Mouse (Mus musculus) heart, embryonic 10.5 days (tissue): ENCODE measurements around the gene Cacnb1. TPM values are rescaled to one million over a fixed set of nuclear protein-coding genes. Genes with fewer than 3 reads are reported as not detected.

Experiments used
- DNase-seq: peaks from one replicate; pipeline ENCODE4 v3.0.0-alpha.2; 2017; ENCODE audit warnings: low spot score
- H3K27ac ChIP-seq: fragments of 300-500 bp; sonication (generic); 2 replicates; pipeline ENCODE4 v1.5.1; 2016; ENCODE audit warnings: mild to moderate bottlenecking
- H3K27me3 ChIP-seq: fragments of 300-500 bp; sonication (generic); 2 replicates; pipeline ENCODE4 v1.6.1; 2016; ENCODE audit warnings: mild to moderate bottlenecking; ENCODE audit not compliant: poor library complexity, insufficient read depth, severe bottlenecking
- H3K36me3 ChIP-seq: fragments of 300-500 bp; sonication (generic); 2 replicates; pipeline ENCODE4 v1.6.1; 2016; ENCODE audit warnings: mild to moderate bottlenecking, moderate library complexity
- H3K4me1 ChIP-seq: fragments of 300-500 bp; sonication (generic); 2 replicates; pipeline ENCODE4 v1.6.1; 2016; ENCODE audit warnings: mild to moderate bottlenecking
- H3K4me3 ChIP-seq: fragments of 300-500 bp; sonication (generic); 2 replicates; pipeline ENCODE4 v1.5.1; 2016; ENCODE audit warnings: mild to moderate bottlenecking, moderate library complexity
- H3K9me3 ChIP-seq: fragments of 300-500 bp; sonication (generic); 2 replicates; pipeline ENCODE4 v1.6.1; 2016; ENCODE audit warnings: mild to moderate bottlenecking, moderate library complexity
- WGBS: fragments of 180-500 bp; shearing (Covaris S2); methylation state at CpG from one replicate; pipeline ENCODE4 v1.1.7; 2016; 5-methylcytosine and 5-hydroxymethylcytosine counted together
- polyA plus RNA-seq: library from polyadenylated mRNA; unstranded; fragments of >200 nt; fragmentation: Nextera tagmentation; extraction: Ambion mirVana; gene quantifications from 2 replicates; pipeline ENCODE4 v1.2.1, GENCODE M21; 2016

The Cacnb1 gene
- polyA plus RNA-seq, 1 experiment from 2014 or later = 5.3 TPM

DNA sequence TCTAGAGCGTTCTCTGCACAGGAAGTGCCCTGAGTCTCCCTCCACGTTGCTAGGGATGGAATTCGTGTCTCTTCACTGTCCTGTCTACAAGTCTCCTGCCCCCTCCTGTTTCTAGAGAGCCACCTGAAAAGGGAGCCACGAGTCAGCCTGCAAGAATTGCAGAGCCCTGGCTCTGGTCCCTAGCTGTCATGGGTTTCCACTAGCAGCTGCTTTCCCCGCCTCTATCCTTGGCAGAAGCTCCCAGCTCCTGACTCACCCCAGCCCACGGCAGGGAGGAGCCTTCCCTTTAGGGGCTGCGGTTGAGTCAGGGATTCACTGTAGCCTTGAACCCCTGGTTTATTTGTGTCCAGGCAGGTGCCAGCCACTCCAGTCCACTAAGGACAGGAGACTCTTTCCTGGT lies 51.6 kb downstream of the Cacnb1 start:
- DNase-seq = no peak
- Histone ChIP-seq H3K27me3 (peaks cover 28% of the 10 kb centered on the region; the same call in 1 of the 2 replicates), H3K9me3 (no peaks in the 10 kb centered on the region), H3K4me3 (peak overlapping the region; percentile 3; the same call in 1 of the 2 replicates), H3K36me3 (no peaks in the 10 kb centered on the region), H3K4me1 (peaks cover 8% of the 10 kb centered on the region), H3K27ac (no peak overlapping the region)
- WGBS = 25% methylated on average over 7 of the region's 7 CpGs

DNA sequence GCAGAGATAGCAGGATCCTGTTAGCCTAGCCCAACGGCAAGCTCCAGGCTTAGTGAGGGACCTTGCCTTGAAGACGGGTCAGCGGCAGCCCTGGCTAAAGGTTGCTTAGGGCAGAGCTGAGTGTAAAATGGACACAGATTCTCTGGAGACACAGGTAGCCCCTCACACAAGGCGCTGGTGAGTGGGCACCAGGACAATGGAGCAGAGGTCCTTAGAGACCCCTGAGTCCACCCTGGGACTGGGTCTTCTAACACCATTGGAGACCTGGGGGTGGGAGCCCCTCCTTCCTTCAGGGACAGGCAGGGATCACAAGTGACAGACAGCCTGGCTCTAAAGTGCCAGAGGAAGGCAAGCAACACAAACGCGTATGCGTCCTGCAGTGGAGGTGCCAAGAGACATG lies 52.1 kb downstream of the Cacnb1 start:
- Histone ChIP-seq H3K4me1 (peaks cover 8% of the 10 kb centered on the region), H3K36me3 (no peaks in the 10 kb centered on the region), H3K27ac (no peak overlapping the region), H3K4me3 (no peak overlapping the region), H3K9me3 (no peaks in the 10 kb centered on the region), H3K27me3 (peaks cover 27% of the 10 kb centered on the region; the same call in 1 of the 2 replicates)
- no peak for DNase-seq
- WGBS = 75% methylated on average over 7 of the region's 7 CpGs

DNA sequence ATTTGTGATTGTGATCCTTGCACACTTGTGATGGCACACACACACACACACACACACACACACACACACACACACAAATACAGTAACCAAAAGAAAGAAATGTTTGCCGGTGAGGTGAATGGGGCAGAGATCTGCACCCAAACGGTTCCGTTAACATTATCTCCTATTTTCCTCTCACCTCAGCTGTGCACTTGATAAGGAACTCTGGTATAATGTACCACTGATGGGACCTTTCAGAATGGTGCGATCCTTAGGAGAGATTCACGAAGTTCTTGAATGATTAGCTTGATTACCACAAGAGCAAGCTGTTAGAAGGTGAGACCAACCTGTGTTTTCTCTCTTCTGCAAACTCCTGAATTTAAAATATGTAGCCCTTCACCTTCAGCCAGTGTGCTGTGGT lies 54.4 kb downstream of the Cacnb1 start:
- 48% methylated on average over 5 of the region's 5 CpGs for WGBS
- Histone ChIP-seq H3K9me3 (no peaks in the 10 kb centered on the region), H3K4me3 (no peak overlapping the region), H3K27ac (no peak overlapping the region), H3K36me3 (no peaks in the 10 kb centered on the region), H3K4me1 (peaks cover 8% of the 10 kb centered on the region), H3K27me3 (peaks cover 22% of the 10 kb centered on the region; the same call in 1 of the 2 replicates)
- no peak for DNase-seq

DNA sequence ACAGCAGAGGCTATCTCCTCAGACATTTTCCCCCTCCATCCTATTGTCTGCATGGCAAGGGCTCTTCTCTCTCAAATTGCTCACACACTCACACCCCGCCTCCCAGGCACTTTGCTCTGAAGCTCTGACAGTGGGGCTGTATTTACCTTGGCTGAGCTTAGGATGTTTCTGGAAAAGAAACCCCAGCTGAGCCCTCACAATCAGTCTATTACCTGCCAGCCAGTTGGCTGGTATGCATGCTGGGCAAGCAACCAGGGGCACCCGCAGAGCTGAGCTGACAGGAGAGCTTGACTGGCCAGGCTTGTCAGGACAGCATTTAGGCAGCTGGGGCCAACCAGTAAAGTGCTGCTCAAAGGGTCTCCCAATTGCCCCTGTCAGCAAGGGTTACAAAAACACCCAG lies 55.7 kb downstream of the Cacnb1 start:
- 39% methylated on average over 2 of the region's 2 CpGs for WGBS
- Histone ChIP-seq H3K27ac (no peak overlapping the region), H3K36me3 (no peaks in the 10 kb centered on the region), H3K4me1 (peaks cover 8% of the 10 kb centered on the region), H3K27me3 (peaks cover 22% of the 10 kb centered on the region; the same call in 1 of the 2 replicates), H3K9me3 (no peaks in the 10 kb centered on the region), H3K4me3 (no peak overlapping the region)
- no peak for DNase-seq

- peaks cover 8% of the 10 kb centered on the region for H3K4me1 ChIP-seq
- H3K27me3 ChIP-seq = peaks cover 6% of the 10 kb centered on the region; the same call in 1 of the 2 replicates
- no peaks in the 10 kb centered on the region for H3K9me3 ChIP-seq
- H3K4me3 ChIP-seq = no peak overlapping the region
- WGBS = 78% methylated on average over 1 of the region's 1 CpGs
- no peak for DNase-seq
- no peak overlapping the region for H3K27ac ChIP-seq
- no peaks in the 10 kb centered on the region for H3K36me3 ChIP-seq
Observed at GRCm38 (mm10) chr11:97960907-97961306, 61.9 kb downstream of the Cacnb1 start.

- Histone ChIP-seq H3K27me3 (peaks cover 7% of the 10 kb centered on the region), H3K4me3 (no peak overlapping the region), H3K36me3 (no peaks in the 10 kb centered on the region), H3K9me3 (no peaks in the 10 kb centered on the region), H3K4me1 (peaks cover 22% of the 10 kb centered on the region), H3K27ac (no peak overlapping the region)
- DNase-seq = no peak
- 61% methylated on average over 5 of the region's 5 CpGs for WGBS
Observed at GRCm38 (mm10) chr11:97959300-97959680, 63.5 kb downstream of the Cacnb1 start.

GRCm38 (mm10) chr11:97958641-97959299 lies 64.1 kb downstream of the Cacnb1 start:
- Histone ChIP-seq H3K27ac (no peak overlapping the region), H3K4me1 (peaks cover 23% of the 10 kb centered on the region), H3K4me3 (no peak overlapping the region), H3K9me3 (no peaks in the 10 kb centered on the region), H3K27me3 (peaks cover 7% of the 10 kb centered on the region), H3K36me3 (no peaks in the 10 kb centered on the region)
- no peak for DNase-seq
- WGBS = 72% methylated on average over 7 of the region's 7 CpGs

- H3K4me1 ChIP-seq = peaks cover 23% of the 10 kb centered on the region
- no peak for DNase-seq
- WGBS = 71% methylated on average over 6 of the region's 6 CpGs
- no peaks in the 10 kb centered on the region for H3K36me3 ChIP-seq
- peaks cover 7% of the 10 kb centered on the region for H3K27me3 ChIP-seq
- no peak overlapping the region for H3K4me3 ChIP-seq
- H3K27ac ChIP-seq = no peak overlapping the region
- H3K9me3 ChIP-seq = no peaks in the 10 kb centered on the region
Observed at GRCm38 (mm10) chr11:97956905-97957560, 65.8 kb downstream of the Cacnb1 start.

DNA sequence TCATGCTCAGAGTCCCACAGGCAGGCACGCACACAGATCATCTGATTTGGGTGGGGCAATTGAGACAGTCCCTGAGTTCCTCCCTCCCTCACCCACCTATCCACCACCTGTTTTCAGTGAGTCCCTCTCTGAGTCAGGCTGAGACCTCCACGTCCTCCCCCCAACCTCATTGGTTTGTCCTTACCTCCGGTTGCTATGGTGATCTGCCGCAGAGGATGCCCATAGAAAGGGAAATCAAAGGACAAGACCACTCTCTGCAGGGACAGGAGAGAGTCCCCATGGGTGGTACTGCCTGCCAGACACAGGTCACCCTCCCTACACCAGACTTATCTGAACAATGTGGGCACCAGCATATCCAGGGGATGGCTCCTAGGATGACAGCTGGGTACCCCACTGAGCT lies 66.9 kb downstream of the Cacnb1 start:
- Histone ChIP-seq H3K4me3 (no peak overlapping the region), H3K27ac (no peak overlapping the region), H3K9me3 (no peaks in the 10 kb centered on the region), H3K4me1 (peaks cover 23% of the 10 kb centered on the region), H3K27me3 (peaks cover 7% of the 10 kb centered on the region), H3K36me3 (no peaks in the 10 kb centered on the region)
- WGBS = 60% methylated on average over 4 of the region's 4 CpGs
- no peak for DNase-seq

- WGBS = 72% methylated on average over 9 of the region's 9 CpGs
- H3K9me3 ChIP-seq = no peaks in the 10 kb centered on the region
- H3K27me3 ChIP-seq = peaks cover 7% of the 10 kb centered on the region
- no peak overlapping the region for H3K27ac ChIP-seq
- DNase-seq = no peak
- peaks cover 23% of the 10 kb centered on the region for H3K4me1 ChIP-seq
- no peaks in the 10 kb centered on the region for H3K36me3 ChIP-seq
- H3K4me3 ChIP-seq = no peak overlapping the region
Observed at GRCm38 (mm10) chr11:97955146-97955902, 67.5 kb downstream of the Cacnb1 start.

- Histone ChIP-seq H3K27me3 (peaks cover 7% of the 10 kb centered on the region), H3K4me1 (peaks cover 23% of the 10 kb centered on the region), H3K27ac (no peak overlapping the region), H3K4me3 (no peak overlapping the region), H3K9me3 (no peaks in the 10 kb centered on the region), H3K36me3 (no peaks in the 10 kb centered on the region)
- WGBS = 62% methylated on average over 14 of the region's 14 CpGs
- no peak for DNase-seq
Observed at GRCm38 (mm10) chr11:97954469-97955141, 68.2 kb downstream of the Cacnb1 start.

DNA sequence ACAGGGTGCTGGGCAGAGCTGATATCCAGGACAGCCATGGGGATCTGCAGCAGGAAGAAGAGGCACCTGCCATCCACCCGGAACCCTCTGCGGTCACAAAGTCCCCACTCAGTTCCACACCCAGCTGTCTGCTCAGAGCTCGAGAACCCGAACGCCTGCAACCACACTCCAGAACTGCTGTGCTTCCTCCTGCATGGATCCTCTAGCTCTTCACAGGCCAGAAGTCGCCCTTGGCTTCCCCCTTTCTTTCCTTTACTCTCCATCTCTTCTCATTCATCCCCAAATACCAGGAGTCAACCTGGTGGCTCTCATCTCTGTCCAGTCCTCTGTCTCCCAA lies 68.9 kb downstream of the Cacnb1 start:
- WGBS = 89% methylated on average over 6 of the region's 6 CpGs
- Histone ChIP-seq H3K27ac (no peak overlapping the region), H3K36me3 (no peaks in the 10 kb centered on the region), H3K4me1 (peaks cover 18% of the 10 kb centered on the region), H3K4me3 (no peak overlapping the region), H3K27me3 (peaks cover 7% of the 10 kb centered on the region), H3K9me3 (no peaks in the 10 kb centered on the region)
- DNase-seq = no peak
